Mouse (Mus musculus): Measurements from ENCODE around the gene Galnt7. TPM values are rescaled to one million over a fixed set of nuclear protein-coding genes. Genes with fewer than 3 reads are reported as not detected.
A peak's percentile ranks its signal among the peaks of the same experiment; 100 is the strongest.

The Galnt7 gene
- total and polyA plus RNA-seq, 3 experiments: 2.7 to 31.2 (median 19.0) TPM

- Histone ChIP-seq H3K36me3 (replicated peaks) (peaks cover 39% of the 10 kb centered on the region), H3K27me3 (ENCODE audit: insufficient read depth, low read length) (no peaks in the 10 kb centered on the region), H3K4me1 (ENCODE audit: insufficient read depth, low read depth, low read length) (peaks cover 17% of the 10 kb centered on the region), H3K9me3 (replicated peaks) (no peaks in the 10 kb centered on the region), H3K4me3 (ENCODE audit: low read depth, low read length) (no peak overlapping the region)
- peak; percentile 23 for DNase-seq (ENCODE audit: low spot score)
- TF ChIP-seq CTCF (IDR thresholded peaks at IDR 0.05; ENCODE audit: low read depth, low read length) (peak; percentile 90), POLR2AphosphoS5 (IDR thresholded peaks at IDR 0.05; ENCODE audit: insufficient replicate concordance, low read depth, low read length) (no peak)
- ATAC-seq (ENCODE audit: extremely low read depth, insufficient number of reproducible peaks, low FRiP score, poor library complexity, severe bottlenecking): peak; percentile 60; the same call in 1 of the 2 replicates
Measured at GRCm38 (mm10) chr8:57503641-57504040, 149.2 kb downstream of the Galnt7 start.

DNA sequence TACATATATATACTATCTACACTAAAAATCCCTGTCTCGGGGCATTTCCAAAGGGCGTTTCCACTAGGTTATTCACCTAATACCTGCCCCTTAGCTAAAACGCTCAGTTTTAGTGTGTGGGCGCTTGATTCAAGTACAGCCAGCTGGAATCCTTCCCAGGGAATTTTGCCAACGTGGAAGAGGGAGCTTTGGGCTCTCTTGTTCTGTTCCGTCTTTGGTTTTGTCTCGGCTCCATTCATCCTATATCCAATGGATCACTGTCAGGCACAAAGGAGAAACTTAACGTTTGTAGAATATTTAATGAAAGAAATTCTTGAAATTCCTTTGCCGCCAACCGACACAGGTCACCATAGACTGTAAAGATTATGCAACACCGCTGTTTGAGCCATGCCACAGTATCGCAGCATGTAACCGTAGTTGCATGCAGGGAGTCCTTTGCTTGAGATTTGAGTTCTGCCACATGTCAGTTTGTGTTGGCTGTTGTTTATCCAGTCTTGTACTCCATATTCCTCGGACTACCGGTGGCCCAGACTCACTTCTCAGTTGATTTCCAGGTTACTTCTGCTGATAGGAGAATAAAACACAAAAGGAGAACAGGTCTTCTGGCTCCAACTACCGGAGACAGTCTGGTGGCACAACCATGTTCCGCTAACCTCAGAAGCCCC is 153.9 kb downstream of the Galnt7 start:
- Histone ChIP-seq H3K9me3 (replicated peaks) (no peaks in the 10 kb centered on the region), H3K4me3 (ENCODE audit: low read depth, low read length) (no peak overlapping the region), H3K4me1 (ENCODE audit: insufficient read depth, low read depth, low read length) (no peaks in the 10 kb centered on the region), H3K27me3 (ENCODE audit: insufficient read depth, low read length) (no peaks in the 10 kb centered on the region), H3K36me3 (replicated peaks) (peaks cover 44% of the 10 kb centered on the region)
- DNase-seq (ENCODE audit: low spot score) (no peak), ATAC-seq (ENCODE audit: extremely low read depth, insufficient number of reproducible peaks, low FRiP score, poor library complexity, severe bottlenecking) (no peak)
- TF ChIP-seq TAL1 (conservative IDR thresholded peaks at IDR 0.05; ENCODE audit: low read depth, low read length) (no peak), POLR2AphosphoS5 (IDR thresholded peaks at IDR 0.05; ENCODE audit: insufficient replicate concordance, low read depth, low read length) (no peak), GATA1 (IDR thresholded peaks at IDR 0.05; ENCODE audit: borderline replicate concordance, low read length) (no peak), GATA2 (IDR thresholded peaks at IDR 0.05; ENCODE audit: borderline replicate concordance, low read depth, low read length) (no peak), CTCF (IDR thresholded peaks at IDR 0.05; ENCODE audit: low read depth, low read length) (no peak)

- Histone ChIP-seq H3K4me3 (ENCODE audit: low read depth, low read length) (no peak overlapping the region), H3K36me3 (replicated peaks) (peaks cover 44% of the 10 kb centered on the region), H3K27me3 (ENCODE audit: insufficient read depth, low read length) (no peaks in the 10 kb centered on the region), H3K9me3 (replicated peaks) (no peaks in the 10 kb centered on the region), H3K4me1 (ENCODE audit: insufficient read depth, low read depth, low read length) (no peaks in the 10 kb centered on the region)
- TF ChIP-seq GATA2 (IDR thresholded peaks at IDR 0.05; ENCODE audit: borderline replicate concordance, low read depth, low read length) (no peak), CTCF (IDR thresholded peaks at IDR 0.05; ENCODE audit: low read depth, low read length) (no peak), POLR2AphosphoS5 (IDR thresholded peaks at IDR 0.05; ENCODE audit: insufficient replicate concordance, low read depth, low read length) (no peak)
- DNase-seq (ENCODE audit: low spot score) (no peak), ATAC-seq (ENCODE audit: extremely low read depth, insufficient number of reproducible peaks, low FRiP score, poor library complexity, severe bottlenecking) (no peak)
Measured at GRCm38 (mm10) chr8:57498494-57498846, 154.4 kb downstream of the Galnt7 start.

- TF ChIP-seq GATA2 (IDR thresholded peaks at IDR 0.05; ENCODE audit: borderline replicate concordance, low read depth, low read length) (no peak), TAL1 (conservative IDR thresholded peaks at IDR 0.05; ENCODE audit: low read depth, low read length) (no peak), POLR2AphosphoS5 (IDR thresholded peaks at IDR 0.05; ENCODE audit: insufficient replicate concordance, low read depth, low read length) (no peak), CTCF (IDR thresholded peaks at IDR 0.05; ENCODE audit: low read depth, low read length) (no peak), GATA1 (IDR thresholded peaks at IDR 0.05; ENCODE audit: borderline replicate concordance, low read length) (no peak)
- DNase-seq (ENCODE audit: low spot score) (no peak), ATAC-seq (ENCODE audit: extremely low read depth, insufficient number of reproducible peaks, low FRiP score, poor library complexity, severe bottlenecking) (no peak)
- H3K4me3 ChIP-seq (ENCODE audit: low read depth, low read length): no peak overlapping the region
- peaks cover 47% of the 10 kb centered on the region for H3K36me3 ChIP-seq (replicated peaks)
- H3K4me1 ChIP-seq (ENCODE audit: insufficient read depth, low read depth, low read length): peaks cover 17% of the 10 kb centered on the region
- H3K27me3 ChIP-seq (ENCODE audit: insufficient read depth, low read length): no peaks in the 10 kb centered on the region
- no peaks in the 10 kb centered on the region for H3K9me3 ChIP-seq (replicated peaks)
Measured at GRCm38 (mm10) chr8:57491873-57492272, 161.0 kb downstream of the Galnt7 start.

DNA sequence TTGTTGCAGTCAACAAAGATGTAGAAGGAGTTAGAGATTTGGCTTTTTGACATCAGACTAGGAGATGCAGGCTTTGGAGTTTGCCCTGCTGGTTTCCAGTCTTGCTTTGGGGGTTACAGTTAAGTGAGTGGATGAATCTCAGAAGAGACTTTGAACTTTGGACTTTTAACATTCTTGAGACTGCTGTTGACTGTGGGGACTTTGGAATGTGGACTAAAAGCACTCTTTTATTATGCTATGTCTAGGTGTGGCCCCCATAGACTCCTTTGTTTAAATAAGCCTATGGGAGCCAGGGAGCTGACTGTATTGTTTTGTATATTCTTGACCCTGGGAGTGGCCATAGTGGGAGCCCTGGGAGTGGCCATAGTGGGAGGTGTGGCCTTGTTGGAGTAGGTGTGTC is 162.9 kb downstream of the Galnt7 start:
- H3K27me3 ChIP-seq (ENCODE audit: insufficient read depth, low read length): no peaks in the 10 kb centered on the region
- peaks cover 25% of the 10 kb centered on the region for H3K4me1 ChIP-seq (ENCODE audit: insufficient read depth, low read depth, low read length)
- peaks cover 35% of the 10 kb centered on the region for H3K36me3 ChIP-seq (replicated peaks)
- H3K4me3 ChIP-seq (ENCODE audit: low read depth, low read length): no peak overlapping the region
- ATAC-seq (ENCODE audit: extremely low read depth, insufficient number of reproducible peaks, low FRiP score, poor library complexity, severe bottlenecking): no peak
- no peak for TF ChIP-seq TAL1 (conservative IDR thresholded peaks at IDR 0.05; ENCODE audit: low read depth, low read length)
- TF ChIP-seq GATA2 (IDR thresholded peaks at IDR 0.05; ENCODE audit: borderline replicate concordance, low read depth, low read length): no peak
- no peak for TF ChIP-seq CTCF (IDR thresholded peaks at IDR 0.05; ENCODE audit: low read depth, low read length)
- TF ChIP-seq GATA1 (IDR thresholded peaks at IDR 0.05; ENCODE audit: borderline replicate concordance, low read length): no peak
- no peak for TF ChIP-seq POLR2AphosphoS5 (IDR thresholded peaks at IDR 0.05; ENCODE audit: insufficient replicate concordance, low read depth, low read length)
- no peak for DNase-seq (ENCODE audit: low spot score)
- no peaks in the 10 kb centered on the region for H3K9me3 ChIP-seq (replicated peaks)

DNA sequence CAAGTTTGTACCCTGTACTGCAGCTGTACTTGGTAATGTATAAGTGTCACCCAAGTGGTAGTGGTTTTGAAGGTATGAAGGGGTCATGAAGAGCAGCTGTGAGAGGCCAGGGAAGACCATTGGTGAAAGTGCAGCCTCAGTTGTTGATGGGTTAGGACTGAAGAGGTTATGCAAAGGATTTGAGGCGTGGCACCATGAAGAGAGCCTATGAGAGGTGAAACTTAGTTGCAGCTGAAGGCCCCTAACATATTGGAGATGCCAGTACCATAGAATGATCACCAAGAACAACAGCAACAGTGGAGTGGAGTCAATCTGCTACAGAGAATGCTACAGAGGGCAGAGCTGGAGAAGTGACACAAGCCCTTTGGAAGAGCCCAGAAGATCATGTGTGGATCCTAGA is 163.5 kb downstream of the Galnt7 start:
- Histone ChIP-seq H3K4me3 (ENCODE audit: low read depth, low read length) (no peak overlapping the region), H3K36me3 (replicated peaks) (peaks cover 30% of the 10 kb centered on the region), H3K4me1 (ENCODE audit: insufficient read depth, low read depth, low read length) (peaks cover 25% of the 10 kb centered on the region), H3K27me3 (ENCODE audit: insufficient read depth, low read length) (no peaks in the 10 kb centered on the region), H3K9me3 (replicated peaks) (no peaks in the 10 kb centered on the region)
- DNase-seq (ENCODE audit: low spot score) (no peak), ATAC-seq (ENCODE audit: extremely low read depth, insufficient number of reproducible peaks, low FRiP score, poor library complexity, severe bottlenecking) (no peak)
- TF ChIP-seq GATA2 (IDR thresholded peaks at IDR 0.05; ENCODE audit: borderline replicate concordance, low read depth, low read length) (no peak), CTCF (IDR thresholded peaks at IDR 0.05; ENCODE audit: low read depth, low read length) (no peak), POLR2AphosphoS5 (IDR thresholded peaks at IDR 0.05; ENCODE audit: insufficient replicate concordance, low read depth, low read length) (no peak), TAL1 (conservative IDR thresholded peaks at IDR 0.05; ENCODE audit: low read depth, low read length) (no peak), GATA1 (IDR thresholded peaks at IDR 0.05; ENCODE audit: borderline replicate concordance, low read length) (no peak)

Data from G1E (cell line).